Mouse (Mus musculus): ENCODE measurements around the gene Zfp652. TPM values are rescaled to one million over a fixed set of nuclear protein-coding genes. Genes with fewer than 3 reads are reported as not detected.

The Zfp652 gene
- total and polyA plus RNA-seq, 3 experiments: 16.1 to 54.4 (median 47.6) TPM

DNA sequence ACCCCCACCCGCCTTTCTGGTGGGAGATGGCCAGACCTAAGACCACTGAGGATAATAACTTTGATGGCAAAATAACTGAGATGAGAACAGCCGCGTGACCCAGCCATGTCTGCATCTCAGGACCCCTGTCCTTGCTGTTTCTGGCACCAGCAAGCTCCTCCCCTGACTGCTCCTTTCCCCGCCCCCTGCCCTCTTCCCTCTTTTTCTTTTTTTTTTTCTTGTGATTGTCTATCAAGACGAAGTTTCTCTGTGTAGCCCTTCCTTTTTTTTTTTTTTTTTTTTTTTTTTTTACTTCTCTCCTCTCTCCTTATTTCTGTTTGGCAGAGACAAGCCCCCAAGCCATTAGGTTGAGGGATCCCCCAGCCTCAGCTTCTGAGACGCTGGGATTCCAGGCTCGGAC is 98.4 kb downstream of the Zfp652 start:
- no peak overlapping the region for H3K27ac ChIP-seq
- H3K36me3 ChIP-seq (ENCODE audit: control insufficient read depth, insufficient read depth, low read length): no peaks in the 10 kb centered on the region
- H3K4me1 ChIP-seq (ENCODE audit: control insufficient read depth, insufficient read depth, low read length): peaks cover 2% of the 10 kb centered on the region
- H3K27me3 ChIP-seq (ENCODE audit: control insufficient read depth, insufficient read depth, low read length): no peaks in the 10 kb centered on the region
- H3K4me3 ChIP-seq: no peak overlapping the region
- TF ChIP-seq POLR2A (IDR thresholded peaks at IDR 0.05; ENCODE audit: insufficient read depth, low read depth, low read length) (no peak), EP300 (IDR thresholded peaks at IDR 0.05; ENCODE audit: insufficient read depth, low read depth, low read length) (no peak), CTCF (IDR thresholded peaks at IDR 0.05) (no peak)
- no peak overlapping the region for H3K9ac ChIP-seq (ENCODE audit: low read depth, low read length)
- no peak for DNase-seq
- WGBS: 72% methylated on average over 7 of the region's 7 CpGs
- H3K79me2 ChIP-seq (replicated peaks; ENCODE audit: control insufficient read depth, insufficient read depth, low read length): no peaks in the 10 kb centered on the region
- intact Hi-C loops (cut with DNase I): no loop called here

DNA sequence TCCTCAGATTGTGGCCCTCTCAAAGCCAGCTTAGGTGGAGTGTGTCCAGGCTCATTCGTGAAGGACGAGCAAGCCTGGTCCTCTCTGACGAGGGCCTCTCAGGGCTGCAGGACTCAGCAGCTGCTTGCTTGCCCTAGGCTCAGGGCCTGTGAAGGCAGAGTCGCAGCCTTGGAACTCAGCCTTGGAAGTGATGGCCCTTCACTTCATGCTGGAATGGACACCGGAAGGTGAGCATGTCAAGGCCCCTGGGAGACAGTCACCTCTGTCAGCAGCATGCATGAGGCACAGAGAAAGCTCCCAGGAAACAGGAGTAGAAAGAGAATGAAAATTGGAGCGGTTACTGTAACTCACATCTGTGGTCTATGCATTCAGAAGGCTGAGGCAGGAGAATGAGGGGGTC is 99.3 kb downstream of the Zfp652 start:
- H3K27ac ChIP-seq: no peak overlapping the region
- DNase-seq: no peak
- no peak overlapping the region for H3K9ac ChIP-seq (ENCODE audit: low read depth, low read length)
- peaks cover 1% of the 10 kb centered on the region; the same call in 1 of the 2 replicates for H3K4me1 ChIP-seq (ENCODE audit: control insufficient read depth, insufficient read depth, low read length)
- no peaks in the 10 kb centered on the region for H3K36me3 ChIP-seq (ENCODE audit: control insufficient read depth, insufficient read depth, low read length)
- no peak for TF ChIP-seq CTCF (IDR thresholded peaks at IDR 0.05)
- no peak for TF ChIP-seq POLR2A (IDR thresholded peaks at IDR 0.05; ENCODE audit: insufficient read depth, low read depth, low read length)
- no peak for TF ChIP-seq EP300 (IDR thresholded peaks at IDR 0.05; ENCODE audit: insufficient read depth, low read depth, low read length)
- H3K4me3 ChIP-seq: no peak overlapping the region
- WGBS: 87% methylated on average over 6 of the region's 6 CpGs
- no peaks in the 10 kb centered on the region for H3K27me3 ChIP-seq (ENCODE audit: control insufficient read depth, insufficient read depth, low read length)
- intact Hi-C loops (cut with DNase I): no loop called here
- no peaks in the 10 kb centered on the region for H3K79me2 ChIP-seq (replicated peaks; ENCODE audit: control insufficient read depth, insufficient read depth, low read length)

DNA sequence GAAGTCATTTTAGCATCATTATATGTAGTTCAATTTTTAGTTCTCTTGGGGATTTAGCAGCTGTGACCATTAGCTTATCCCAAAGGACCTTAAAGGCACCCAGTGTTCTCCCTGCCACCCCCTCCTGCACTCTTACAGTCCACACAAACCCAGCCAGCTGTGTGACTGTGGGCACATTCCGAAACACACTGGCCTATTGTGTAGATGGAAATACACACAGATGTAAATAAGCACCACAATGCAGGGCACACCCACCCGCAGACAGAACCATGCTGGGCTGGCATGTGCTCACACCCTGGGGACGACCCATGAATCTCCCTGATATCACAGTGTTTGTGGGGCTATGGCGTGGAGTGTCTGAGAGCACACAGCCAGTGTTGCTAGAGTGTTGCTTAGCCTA is 99.8 kb downstream of the Zfp652 start:
- intact Hi-C loops (cut with DNase I): no loop called here
- peaks cover 1% of the 10 kb centered on the region; the same call in 1 of the 2 replicates for H3K4me1 ChIP-seq (ENCODE audit: control insufficient read depth, insufficient read depth, low read length)
- no peak for TF ChIP-seq EP300 (IDR thresholded peaks at IDR 0.05; ENCODE audit: insufficient read depth, low read depth, low read length)
- TF ChIP-seq CTCF (IDR thresholded peaks at IDR 0.05): no peak
- no peak for TF ChIP-seq POLR2A (IDR thresholded peaks at IDR 0.05; ENCODE audit: insufficient read depth, low read depth, low read length)
- H3K4me3 ChIP-seq: no peak overlapping the region
- no peak for DNase-seq
- H3K27me3 ChIP-seq (ENCODE audit: control insufficient read depth, insufficient read depth, low read length): no peaks in the 10 kb centered on the region
- H3K9ac ChIP-seq (ENCODE audit: low read depth, low read length): no peak overlapping the region
- 88% methylated on average over 4 of the region's 4 CpGs for WGBS
- no peak overlapping the region for H3K27ac ChIP-seq
- no peaks in the 10 kb centered on the region for H3K79me2 ChIP-seq (replicated peaks; ENCODE audit: control insufficient read depth, insufficient read depth, low read length)
- no peaks in the 10 kb centered on the region for H3K36me3 ChIP-seq (ENCODE audit: control insufficient read depth, insufficient read depth, low read length)

DNA sequence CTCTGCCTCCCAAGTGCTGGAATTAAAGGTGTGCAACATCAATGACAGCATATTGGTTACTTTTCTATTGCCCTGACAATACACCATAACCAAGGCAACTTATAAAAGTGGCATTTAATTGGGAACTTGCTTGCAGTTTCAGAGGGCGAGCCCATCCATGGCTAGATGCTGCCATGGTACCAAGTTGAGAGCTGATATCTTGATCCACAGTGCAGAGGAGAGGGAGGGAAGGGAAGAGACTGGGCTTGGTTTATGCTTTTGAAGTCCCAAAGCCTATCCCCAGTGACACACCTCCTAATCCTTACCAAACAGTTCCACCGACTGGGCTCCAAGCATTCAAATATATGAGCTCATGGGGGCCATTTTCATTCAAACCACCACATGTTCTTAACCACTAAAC is 101.6 kb downstream of the Zfp652 start:
- 90% methylated on average over 2 of the region's 2 CpGs for WGBS

DNA sequence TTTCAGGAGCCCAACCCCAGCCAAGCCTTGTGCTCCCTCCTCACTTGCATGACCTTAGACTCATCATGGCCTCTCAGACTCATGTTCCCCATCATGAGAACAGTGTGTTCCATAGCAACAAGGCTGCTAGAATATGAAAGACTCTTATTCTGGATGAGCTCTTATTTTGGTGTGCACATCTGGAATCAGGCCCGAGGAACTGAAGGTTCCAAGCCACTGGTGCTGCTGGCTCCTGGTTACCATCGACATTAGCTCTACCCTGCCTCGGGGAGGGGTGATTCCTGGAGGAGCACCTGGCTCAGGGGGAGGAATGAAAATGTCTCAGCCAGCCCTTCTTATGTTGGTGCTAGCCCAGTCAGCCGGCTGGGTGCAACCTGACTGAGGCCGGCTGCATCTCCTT is 102.4 kb downstream of the Zfp652 start:
- no peaks in the 10 kb centered on the region for H3K79me2 ChIP-seq (replicated peaks; ENCODE audit: control insufficient read depth, insufficient read depth, low read length)
- no peak for TF ChIP-seq POLR2A (IDR thresholded peaks at IDR 0.05; ENCODE audit: insufficient read depth, low read depth, low read length)
- TF ChIP-seq EP300 (IDR thresholded peaks at IDR 0.05; ENCODE audit: insufficient read depth, low read depth, low read length): no peak
- TF ChIP-seq CTCF (IDR thresholded peaks at IDR 0.05): no peak
- no peak overlapping the region for H3K9ac ChIP-seq (ENCODE audit: low read depth, low read length)
- H3K27ac ChIP-seq: no peak overlapping the region
- DNase-seq: no peak
- no peak overlapping the region for H3K4me3 ChIP-seq
- WGBS: 54% methylated on average over 5 of the region's 5 CpGs
- no peaks in the 10 kb centered on the region for H3K36me3 ChIP-seq (ENCODE audit: control insufficient read depth, insufficient read depth, low read length)
- H3K4me1 ChIP-seq (ENCODE audit: control insufficient read depth, insufficient read depth, low read length): no peaks in the 10 kb centered on the region
- H3K27me3 ChIP-seq (ENCODE audit: control insufficient read depth, insufficient read depth, low read length): no peaks in the 10 kb centered on the region
- intact Hi-C loops (cut with DNase I): no loop called here

More for the DNA sequence above, 101.6 kb downstream of the Zfp652 start:
- H3K27me3 ChIP-seq (ENCODE audit: control insufficient read depth, insufficient read depth, low read length): no peaks in the 10 kb centered on the region
- H3K36me3 ChIP-seq (ENCODE audit: control insufficient read depth, insufficient read depth, low read length): no peaks in the 10 kb centered on the region
- no peak for TF ChIP-seq EP300 (IDR thresholded peaks at IDR 0.05; ENCODE audit: insufficient read depth, low read depth, low read length)
- no peak for TF ChIP-seq CTCF (IDR thresholded peaks at IDR 0.05)
- no peaks in the 10 kb centered on the region for H3K4me1 ChIP-seq (ENCODE audit: control insufficient read depth, insufficient read depth, low read length)
- no peak overlapping the region for H3K4me3 ChIP-seq
- no peak for DNase-seq
- no peak overlapping the region for H3K9ac ChIP-seq (ENCODE audit: low read depth, low read length)
- no peak overlapping the region for H3K27ac ChIP-seq
- H3K79me2 ChIP-seq (replicated peaks; ENCODE audit: control insufficient read depth, insufficient read depth, low read length): no peaks in the 10 kb centered on the region
- intact Hi-C loops (cut with DNase I): no loop called here

DNA sequence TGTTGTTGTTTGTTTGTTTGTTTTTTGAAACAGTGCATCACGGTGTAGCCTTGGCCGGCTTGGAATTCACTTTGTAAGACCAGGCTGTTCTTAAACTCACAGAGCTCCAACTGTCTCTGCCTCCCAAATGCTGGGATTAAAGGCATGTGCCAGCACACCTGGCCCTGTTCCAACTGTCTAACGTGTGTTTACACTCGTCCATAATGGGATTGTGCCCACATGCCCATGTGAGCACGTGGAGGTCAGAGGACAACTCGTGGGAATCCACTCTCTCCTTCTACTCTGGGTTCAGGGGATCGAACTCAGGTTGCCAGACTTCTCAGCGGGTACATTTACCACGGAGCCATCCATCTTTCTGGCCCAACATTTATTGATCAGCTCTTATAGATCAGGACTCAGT is 102.9 kb downstream of the Zfp652 start:
- Histone ChIP-seq H3K36me3 (ENCODE audit: control insufficient read depth, insufficient read depth, low read length) (no peaks in the 10 kb centered on the region), H3K27ac (no peak overlapping the region), H3K79me2 (replicated peaks; ENCODE audit: control insufficient read depth, insufficient read depth, low read length) (no peaks in the 10 kb centered on the region), H3K27me3 (ENCODE audit: control insufficient read depth, insufficient read depth, low read length) (no peaks in the 10 kb centered on the region), H3K4me1 (ENCODE audit: control insufficient read depth, insufficient read depth, low read length) (no peaks in the 10 kb centered on the region), H3K9ac (ENCODE audit: low read depth, low read length) (no peak overlapping the region), H3K4me3 (no peak overlapping the region)
- 68% methylated on average over 9 of the region's 9 CpGs for WGBS
- DNase-seq: no peak
- intact Hi-C loops (cut with DNase I): no loop called here
- TF ChIP-seq POLR2A (IDR thresholded peaks at IDR 0.05; ENCODE audit: insufficient read depth, low read depth, low read length) (no peak), EP300 (IDR thresholded peaks at IDR 0.05; ENCODE audit: insufficient read depth, low read depth, low read length) (no peak), CTCF (IDR thresholded peaks at IDR 0.05) (no peak)

All from heart, adult 2 months (tissue).